Mouse (Mus musculus): ENCODE data around the gene Kcnn4. TPM values are rescaled to one million over a fixed set of nuclear protein-coding genes. Genes with fewer than 3 reads are reported as not detected.

Gene Kcnn4
- polyA plus RNA-seq, 1 experiment from 2014 or later, result 9.6 TPM

DNA sequence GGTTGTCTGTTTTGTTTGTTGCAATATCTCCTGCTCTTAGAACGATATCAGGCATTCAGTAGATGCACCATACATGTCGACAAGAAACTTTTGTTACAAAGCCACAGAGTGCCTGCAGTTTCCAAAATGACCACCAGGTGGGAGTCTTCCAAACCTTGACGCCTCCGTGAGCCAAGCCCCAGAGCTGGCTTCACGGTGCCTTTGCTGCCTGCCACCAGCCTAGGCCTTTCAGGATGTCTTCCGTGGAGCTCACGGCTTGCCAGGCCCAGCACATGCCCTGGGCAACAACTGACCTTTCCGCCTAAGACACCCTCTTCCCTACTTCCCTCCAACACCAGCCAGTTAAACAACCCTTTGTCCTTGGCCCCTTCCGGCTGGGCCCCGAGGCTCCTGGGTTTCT is 5.2 kb upstream of the Kcnn4 start:
- Histone ChIP-seq H3K4me3 (replicated peaks; ENCODE audit: low read depth, low read length) (no peak overlapping the region), H3K27ac (no peak overlapping the region), H3K36me3 (ENCODE audit: insufficient read depth, low read length) (no peaks in the 10 kb centered on the region), H3K9ac (ENCODE audit: low read depth, low read length) (no peak overlapping the region), H3K9me3 (replicated peaks; ENCODE audit: low read length) (no peaks in the 10 kb centered on the region), H3K4me2 (ENCODE audit: low read length) (no peak overlapping the region), H3K4me1 (replicated peaks; ENCODE audit: insufficient read depth, low read length) (no peaks in the 10 kb centered on the region), H3K27me3 (ENCODE audit: insufficient read depth, low read length) (no peaks in the 10 kb centered on the region)
- TF ChIP-seq CTCF (IDR thresholded peaks at IDR 0.05; ENCODE audit: low read depth), result peak; percentile 91
- peak; percentile 47; the same call in 1 of the 2 replicates for ATAC-seq (replicated peaks; ENCODE audit: low FRiP score, low read depth)
- DNase-seq (ENCODE audit: low spot score), result peak; percentile 87
- 18% methylated on average over 10 of the region's 10 CpGs for WGBS

- no peaks in the 10 kb centered on the region for H3K36me3 ChIP-seq (ENCODE audit: insufficient read depth, low read length)
- WGBS, result 72% methylated on average over 5 of the region's 5 CpGs
- H3K9me3 ChIP-seq (replicated peaks; ENCODE audit: low read length), result no peaks in the 10 kb centered on the region
- no peak overlapping the region for H3K4me2 ChIP-seq (ENCODE audit: low read length)
- no peaks in the 10 kb centered on the region for H3K4me1 ChIP-seq (replicated peaks; ENCODE audit: insufficient read depth, low read length)
- H3K27ac ChIP-seq, result no peak overlapping the region
- TF ChIP-seq CTCF (IDR thresholded peaks at IDR 0.05; ENCODE audit: low read depth), result no peak
- no peak for DNase-seq (ENCODE audit: low spot score)
- no peak overlapping the region for H3K4me3 ChIP-seq (replicated peaks; ENCODE audit: low read depth, low read length)
- H3K27me3 ChIP-seq (ENCODE audit: insufficient read depth, low read length), result no peaks in the 10 kb centered on the region
- no peak overlapping the region for H3K9ac ChIP-seq (ENCODE audit: low read depth, low read length)
- 0 out of 2 replicates have a peak, but pooled peaks have one; percentile 8 for ATAC-seq (replicated peaks; ENCODE audit: low FRiP score, low read depth)
These were observed 4.6 kb upstream of the Kcnn4 start for GRCm38 (mm10) chr7:24365258-24366014.

DNA sequence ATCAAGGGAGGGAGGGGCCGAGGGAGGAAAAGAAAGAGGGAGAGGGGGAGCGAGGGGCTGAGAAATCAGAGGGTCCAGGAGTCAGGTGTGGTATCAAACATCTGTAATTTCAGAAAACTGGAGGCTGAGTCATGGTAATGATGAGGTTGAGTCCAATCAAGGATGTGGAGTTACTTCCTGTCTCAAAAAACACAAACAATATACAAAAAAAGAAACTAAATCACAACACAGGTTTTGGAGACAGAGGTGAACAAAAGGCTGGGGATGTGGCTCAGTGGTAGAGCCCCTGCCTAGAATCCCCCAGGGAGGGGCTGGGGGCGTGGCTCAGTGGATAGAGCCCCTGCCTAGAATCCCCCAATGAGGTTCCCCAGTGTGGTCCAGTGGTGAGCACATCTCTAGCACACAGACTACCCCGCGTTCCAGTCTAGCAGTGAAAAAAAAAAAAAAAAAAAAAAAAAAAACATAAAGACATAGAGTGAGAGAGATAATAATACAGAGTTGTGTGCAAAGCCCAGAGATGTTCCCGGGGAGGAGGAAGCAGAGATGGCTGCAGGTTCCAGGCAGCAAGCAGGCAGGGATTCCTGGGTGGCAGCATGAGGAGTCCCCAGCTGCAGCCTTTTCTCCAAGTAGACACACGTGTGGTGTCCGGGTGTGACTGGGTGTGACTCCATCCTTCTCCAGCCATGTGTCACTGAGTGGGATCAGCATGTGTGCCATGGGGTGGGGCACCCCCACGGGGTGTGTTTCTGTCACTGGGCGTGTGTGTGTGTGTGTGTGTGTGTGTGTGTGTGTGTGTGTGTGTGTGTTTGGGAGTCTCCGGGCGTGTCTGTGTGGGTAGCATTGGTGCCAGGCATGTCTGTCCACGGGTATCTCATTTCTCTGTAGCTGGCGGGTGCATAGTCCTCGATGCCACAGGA is 3.1 kb upstream of the Kcnn4 start:
- Histone ChIP-seq H3K4me3 (replicated peaks; ENCODE audit: low read depth, low read length) (no peak overlapping the region), H3K9ac (ENCODE audit: low read depth, low read length) (no peak overlapping the region), H3K4me1 (replicated peaks; ENCODE audit: insufficient read depth, low read length) (no peaks in the 10 kb centered on the region), H3K27ac (no peak overlapping the region), H3K27me3 (ENCODE audit: insufficient read depth, low read length) (no peaks in the 10 kb centered on the region), H3K4me2 (ENCODE audit: low read length) (no peak overlapping the region), H3K9me3 (replicated peaks; ENCODE audit: low read length) (no peaks in the 10 kb centered on the region), H3K36me3 (ENCODE audit: insufficient read depth, low read length) (no peaks in the 10 kb centered on the region)
- ATAC-seq (replicated peaks; ENCODE audit: low FRiP score, low read depth) (no peak), DNase-seq (ENCODE audit: low spot score) (no peak)
- whole genome bisulfite sequencing, result 69% methylated on average over 15 of the region's 15 CpGs
- no peak for TF ChIP-seq CTCF (IDR thresholded peaks at IDR 0.05; ENCODE audit: low read depth)

DNA sequence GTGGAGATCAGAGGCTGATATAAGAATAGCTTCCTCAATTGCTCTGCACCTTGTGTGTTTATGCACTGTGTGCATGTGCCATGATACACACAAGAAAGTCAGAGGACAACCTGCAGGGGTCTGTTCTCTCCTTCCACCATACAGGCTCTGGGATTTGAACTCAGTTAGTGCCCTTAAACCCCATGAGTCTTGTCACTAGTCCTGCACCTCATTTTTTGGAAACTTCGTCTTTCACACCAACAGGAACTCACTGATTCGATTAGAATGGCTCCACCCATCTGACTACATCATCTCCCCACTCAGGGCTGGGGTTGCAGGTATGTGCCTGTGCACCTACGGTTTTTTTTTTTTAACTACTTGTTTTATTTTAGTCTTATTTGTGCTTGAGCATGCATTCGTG is 1.8 kb upstream of the Kcnn4 start:
- Histone ChIP-seq H3K4me2 (ENCODE audit: low read length) (no peak overlapping the region), H3K27me3 (ENCODE audit: insufficient read depth, low read length) (no peaks in the 10 kb centered on the region), H3K4me1 (replicated peaks; ENCODE audit: insufficient read depth, low read length) (no peaks in the 10 kb centered on the region), H3K36me3 (ENCODE audit: insufficient read depth, low read length) (no peaks in the 10 kb centered on the region), H3K9ac (ENCODE audit: low read depth, low read length) (no peak overlapping the region), H3K4me3 (replicated peaks; ENCODE audit: low read depth, low read length) (no peak overlapping the region), H3K9me3 (replicated peaks; ENCODE audit: low read length) (no peaks in the 10 kb centered on the region), H3K27ac (no peak overlapping the region)
- WGBS, result 71% methylated on average over 4 of the region's 4 CpGs
- TF ChIP-seq CTCF (IDR thresholded peaks at IDR 0.05; ENCODE audit: low read depth), result no peak
- ATAC-seq (replicated peaks; ENCODE audit: low FRiP score, low read depth) (no peak), DNase-seq (ENCODE audit: low spot score) (no peak)

DNA sequence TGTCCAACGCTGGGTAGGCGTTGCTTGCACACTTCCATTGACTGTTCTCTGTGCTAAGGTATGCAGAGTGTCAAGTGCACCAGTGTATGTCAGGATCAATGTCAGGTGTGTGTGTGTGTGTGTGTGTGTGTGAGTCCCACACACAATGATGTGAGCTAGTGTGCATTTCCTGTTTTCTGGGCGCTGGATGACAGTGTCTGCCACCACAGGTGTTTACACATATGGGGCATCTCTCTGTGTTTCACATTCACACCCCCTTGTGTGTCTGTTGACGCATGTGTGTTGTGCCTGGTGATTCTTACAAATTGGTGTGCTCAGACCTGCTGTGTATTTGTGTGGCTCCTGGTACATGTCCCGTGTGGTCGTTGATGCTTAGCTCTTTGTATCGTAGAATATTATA is 1.1 kb upstream of the Kcnn4 start:
- Histone ChIP-seq H3K9ac (ENCODE audit: low read depth, low read length) (no peak overlapping the region), H3K4me3 (replicated peaks; ENCODE audit: low read depth, low read length) (no peak overlapping the region), H3K27ac (no peak overlapping the region), H3K4me2 (ENCODE audit: low read length) (no peak overlapping the region), H3K4me1 (replicated peaks; ENCODE audit: insufficient read depth, low read length) (no peaks in the 10 kb centered on the region), H3K27me3 (ENCODE audit: insufficient read depth, low read length) (no peaks in the 10 kb centered on the region), H3K9me3 (replicated peaks; ENCODE audit: low read length) (no peaks in the 10 kb centered on the region), H3K36me3 (ENCODE audit: insufficient read depth, low read length) (no peaks in the 10 kb centered on the region)
- no peak for DNase-seq (ENCODE audit: low spot score)
- ATAC-seq (replicated peaks; ENCODE audit: low FRiP score, low read depth), result no peak
- WGBS, result 90% methylated on average over 7 of the region's 7 CpGs
- TF ChIP-seq CTCF (IDR thresholded peaks at IDR 0.05; ENCODE audit: low read depth), result no peak

- Histone ChIP-seq H3K4me1 (replicated peaks; ENCODE audit: insufficient read depth, low read length) (no peaks in the 10 kb centered on the region), H3K4me3 (replicated peaks; ENCODE audit: low read depth, low read length) (0 out of 2 replicates have a peak overlapping the region, but pooled peaks have one; percentile 1), H3K9ac (ENCODE audit: low read depth, low read length) (no peak overlapping the region), H3K4me2 (ENCODE audit: low read length) (no peak overlapping the region), H3K36me3 (ENCODE audit: insufficient read depth, low read length) (no peaks in the 10 kb centered on the region), H3K27me3 (ENCODE audit: insufficient read depth, low read length) (no peaks in the 10 kb centered on the region), H3K9me3 (replicated peaks; ENCODE audit: low read length) (no peaks in the 10 kb centered on the region), H3K27ac (no peak overlapping the region)
- DNase-seq (ENCODE audit: low spot score), result no peak
- no peak for ATAC-seq (replicated peaks; ENCODE audit: low FRiP score, low read depth)
- 74% methylated on average over 7 of the region's 7 CpGs for WGBS
- no peak for TF ChIP-seq CTCF (IDR thresholded peaks at IDR 0.05; ENCODE audit: low read depth)
These were observed 1.1 kb downstream of the Kcnn4 start for GRCm38 (mm10) chr7:24371012-24371808.

All from kidney, postnatal 0 days (tissue).